Mouse (Mus musculus) C2C12 (cell line): ENCODE data around the gene Msantd1.

Experiments used
- CEBPB ChIP-seq: IDR thresholded peaks from one replicate; pipeline ENCODE4 v1.6.1; 2011; ENCODE audit warnings: low read depth, mild to moderate bottlenecking, control low read depth, moderate library complexity
- CTCF ChIP-seq: IDR thresholded peaks from one replicate; pipeline ENCODE4 v1.5.1; 2011; ENCODE audit not compliant: control insufficient read depth, insufficient read depth, insufficient read length
- FOSL1 ChIP-seq: IDR thresholded peaks from one replicate; pipeline ENCODE4 v1.8.0; 2011; ENCODE audit warnings: mild to moderate bottlenecking, low read length; ENCODE audit not compliant: poor library complexity, insufficient read depth, severe bottlenecking
- MAX ChIP-seq: IDR thresholded peaks from one replicate; pipeline ENCODE4 v1.6.1; 2011; ENCODE audit warnings: mild to moderate bottlenecking, control low read depth
- MYOD1 ChIP-seq: IDR thresholded peaks from one replicate; pipeline ENCODE4 v1.6.1; 2011; ENCODE audit warnings: low read depth; ENCODE audit not compliant: control insufficient read depth, insufficient read length
- MYOG ChIP-seq: IDR thresholded peaks from one replicate; pipeline ENCODE4 v1.6.1; 2011; ENCODE audit not compliant: control insufficient read depth, insufficient read length; ENCODE audit errors: extremely low read depth
- USF1 ChIP-seq: IDR thresholded peaks from one replicate; pipeline ENCODE4 v1.6.1; 2011; ENCODE audit warnings: low read depth, mild to moderate bottlenecking, control low read depth, moderate library complexity

- TF ChIP-seq CTCF: no peak
- no peak for TF ChIP-seq MAX
- no peak for TF ChIP-seq CEBPB
- no peak for TF ChIP-seq USF1
- TF ChIP-seq MYOG: no peak
- TF ChIP-seq MYOD1: no peak
- no peak for TF ChIP-seq FOSL1
These were observed 25.6 kb downstream of the Msantd1 start for GRCm38 (mm10) chr5:34933461-34933860.
